Mouse (Mus musculus) CD4-positive helper T cell, adult 2 months (primary cell): ENCODE results near the gene Nod1.

Experiments used
- DNase-seq: peaks from one replicate; pipeline ENCODE4 v3.0.0-alpha.2; 2012; ENCODE audit warnings: low read depth, missing footprints, low spot score

Gene Nod1

DNA sequence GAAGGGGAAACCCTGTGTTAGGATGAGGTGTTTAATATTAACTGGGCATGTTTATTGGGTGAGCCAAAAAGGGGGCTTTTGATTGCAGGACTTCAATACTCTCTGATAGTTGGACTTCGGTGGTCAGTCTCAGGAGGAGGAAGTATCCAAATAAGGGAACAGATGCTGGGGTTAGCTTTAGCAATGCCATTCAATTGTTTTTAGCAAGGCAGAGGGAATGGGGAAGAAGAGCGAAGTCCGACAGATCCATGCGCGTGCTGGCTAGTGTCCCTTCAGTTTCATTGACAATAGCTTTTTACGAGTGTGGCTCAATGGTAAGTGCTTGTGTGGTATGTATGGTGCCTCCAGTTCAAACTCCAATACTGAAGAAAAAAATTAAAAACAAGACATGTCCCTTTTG lies 31.3 kb downstream of the Nod1 start:
- no peak for DNase-seq

GRCm38 (mm10) chr6:54940126-54940525 lies 32.3 kb downstream of the Nod1 start:
- no peak for DNase-seq

DNA sequence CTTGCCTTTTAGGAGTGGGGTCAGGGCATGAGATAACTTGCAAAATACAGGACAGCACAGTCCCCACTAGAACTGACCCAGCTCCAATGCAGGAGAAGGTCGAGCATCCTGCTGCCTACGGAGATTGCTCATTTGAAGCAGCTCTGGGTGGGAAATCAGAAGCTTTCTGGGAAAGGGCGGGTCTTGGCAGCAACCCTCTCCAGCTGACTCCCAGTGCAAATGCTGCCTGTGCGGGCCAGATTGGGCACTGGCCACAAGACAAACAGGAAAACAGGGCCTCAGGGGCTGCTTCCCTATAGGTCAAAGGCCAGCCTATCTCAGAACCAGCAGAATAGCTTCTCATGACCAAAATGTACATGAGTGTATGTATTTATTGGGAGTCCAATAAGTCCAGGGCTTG lies 32.8 kb downstream of the Nod1 start:
- no peak for DNase-seq

DNA sequence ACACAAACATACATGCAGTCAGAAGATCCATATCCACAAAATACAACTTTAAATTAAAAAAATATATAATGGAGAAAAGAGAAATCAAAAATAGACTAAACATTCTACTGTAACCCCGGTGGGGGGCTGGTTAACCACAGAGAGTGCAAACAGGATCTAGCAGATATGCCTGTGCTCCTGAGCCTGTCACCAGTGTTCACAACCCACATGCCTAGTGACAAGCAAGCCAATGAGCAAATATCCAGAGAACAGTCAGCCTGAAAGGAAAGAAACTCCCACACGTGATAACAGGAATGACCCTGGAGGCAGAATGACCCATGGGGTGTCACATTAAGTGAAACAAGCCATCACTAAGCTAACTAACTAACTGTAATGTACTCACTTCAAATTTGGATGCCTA lies 35.9 kb downstream of the Nod1 start:
- DNase-seq = peak; percentile 34

- no peak for DNase-seq
These were observed 37.5 kb downstream of the Nod1 start for GRCm38 (mm10) chr6:54934930-54935329.

GRCm38 (mm10) chr6:54934313-54934712 lies 38.1 kb downstream of the Nod1 start:
- no peak for DNase-seq

- no peak for DNase-seq
These were observed 38.5 kb downstream of the Nod1 start for GRCm38 (mm10) chr6:54933866-54934265.

GRCm38 (mm10) chr6:54933216-54933615 lies 39.2 kb downstream of the Nod1 start:
- DNase-seq = no peak

DNA sequence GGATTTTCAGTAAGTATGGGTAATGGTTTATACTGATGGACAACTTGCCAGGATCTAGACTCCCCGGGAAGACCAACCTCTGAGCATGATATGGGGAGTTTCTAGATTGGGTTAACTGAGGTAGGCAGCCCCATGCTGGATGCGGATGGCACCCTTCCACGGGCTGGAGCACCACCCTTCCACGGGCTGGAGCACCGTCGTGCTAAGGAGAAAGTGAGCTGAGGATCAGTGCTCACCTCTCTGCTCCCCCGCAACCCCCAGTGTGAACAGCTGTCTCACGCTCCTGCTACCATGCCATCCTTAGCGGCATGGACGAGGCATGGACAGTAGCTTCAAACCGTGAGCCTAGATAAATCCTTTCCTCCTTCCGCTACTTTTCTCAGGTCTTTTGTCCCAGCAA lies 39.9 kb downstream of the Nod1 start:
- no peak for DNase-seq

GRCm38 (mm10) chr6:54931641-54932040 lies 40.8 kb downstream of the Nod1 start:
- no peak for DNase-seq

DNA sequence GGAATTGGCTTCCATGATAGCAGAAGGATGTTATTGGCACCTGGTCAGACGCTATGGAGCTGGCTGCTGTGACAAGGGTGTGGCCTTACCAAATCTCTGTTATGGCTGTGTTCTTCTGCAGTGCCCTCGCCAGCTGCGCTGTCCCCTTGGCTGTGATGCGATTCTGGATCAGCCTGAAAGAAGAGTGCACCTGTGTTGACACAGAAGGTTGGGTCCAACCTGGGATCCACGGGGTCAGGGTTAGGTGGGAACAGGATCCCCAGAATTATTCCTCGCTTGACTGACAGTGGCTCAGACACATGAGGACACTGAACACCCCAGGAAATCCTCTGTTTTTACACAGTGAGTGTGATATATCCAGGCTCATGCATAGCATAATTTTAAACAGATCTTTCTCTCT lies 44.5 kb downstream of the Nod1 start:
- DNase-seq = no peak

DNA sequence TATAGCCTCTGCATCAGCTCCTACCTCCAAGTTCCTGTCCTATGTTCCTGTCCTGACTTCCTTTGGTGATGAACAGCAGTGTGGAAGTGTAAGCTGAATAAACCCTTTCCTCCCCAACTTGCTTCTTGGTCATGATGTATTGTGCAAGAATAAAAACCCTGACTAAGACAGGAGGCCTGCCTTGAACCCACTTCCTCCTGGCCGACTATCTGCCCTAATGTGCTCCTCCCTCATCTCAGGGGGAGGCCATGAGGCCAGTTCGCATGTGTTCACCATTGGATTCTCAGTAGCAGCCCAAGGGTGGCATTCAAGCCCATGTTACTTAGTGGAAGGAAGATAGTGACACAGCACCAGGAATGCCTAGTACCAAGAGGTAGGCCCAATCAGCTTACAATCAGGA lies 45.5 kb downstream of the Nod1 start:
- DNase-seq = no peak

GRCm38 (mm10) chr6:54925736-54926440 lies 46.5 kb downstream of the Nod1 start:
- peak; percentile 51 for DNase-seq

DNA sequence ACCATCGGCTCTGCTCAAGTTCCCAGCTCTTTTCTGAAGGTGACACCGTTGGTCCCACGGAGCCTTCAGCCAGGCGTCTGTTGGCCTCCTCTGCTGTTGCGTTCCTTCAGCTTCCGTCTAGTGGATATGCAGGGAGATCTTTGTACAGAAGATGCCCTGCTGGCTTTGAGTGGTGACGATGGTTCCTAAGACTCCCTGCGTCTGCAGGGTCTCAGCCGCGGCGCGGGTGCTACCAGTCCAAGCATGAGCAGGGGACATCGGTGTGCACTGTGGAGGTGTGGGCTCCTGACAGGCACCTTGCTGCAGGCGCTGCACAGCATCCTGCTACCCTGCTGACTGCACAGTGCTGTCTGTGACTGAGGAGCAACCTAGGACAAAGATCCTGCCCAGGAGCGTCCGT lies 47.9 kb downstream of the Nod1 start:
- DNase-seq = no peak

DNA sequence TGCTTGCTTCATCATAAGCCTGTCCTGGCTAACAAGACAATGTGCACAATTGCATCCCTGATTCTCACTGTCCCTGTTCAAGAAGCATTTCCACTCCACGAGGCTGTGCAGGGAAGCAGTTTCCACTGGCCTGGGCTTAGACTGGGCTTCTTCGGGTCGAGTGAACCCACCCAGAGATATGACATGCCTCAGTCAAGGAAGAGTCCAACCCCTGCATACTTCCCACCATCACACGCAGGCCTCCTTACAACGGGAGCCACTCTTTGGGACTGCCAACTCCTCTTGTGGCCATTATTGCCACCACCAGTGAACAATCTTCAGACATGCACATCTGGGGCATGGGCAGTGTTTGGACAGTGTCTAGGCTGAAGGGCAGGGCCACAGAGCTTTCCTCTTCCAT lies 53.9 kb downstream of the Nod1 start:
- DNase-seq = no peak

GRCm38 (mm10) chr6:54917523-54917922 lies 54.9 kb downstream of the Nod1 start:
- peak; percentile 67 for DNase-seq

DNA sequence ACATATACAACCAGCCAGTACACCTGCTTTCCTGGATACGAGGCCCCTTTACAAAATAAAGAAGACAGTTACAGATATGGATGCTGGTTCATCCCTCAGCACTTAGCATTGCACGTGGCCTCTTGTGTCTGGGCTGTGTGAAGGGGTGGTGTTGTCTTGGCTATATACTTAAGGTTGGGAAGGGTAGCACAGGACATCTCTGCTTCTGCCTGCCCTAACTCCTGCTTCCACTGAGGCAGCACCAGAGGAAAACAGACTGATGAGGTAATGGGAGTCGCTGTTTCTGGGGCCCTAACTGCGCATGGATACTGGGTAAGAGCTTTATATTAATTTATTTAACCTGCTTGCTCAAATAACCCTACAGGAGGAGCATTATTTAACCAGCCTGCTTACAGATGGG lies 55.5 kb downstream of the Nod1 start:
- no peak for DNase-seq

GRCm38 (mm10) chr6:54916163-54916562 lies 56.2 kb downstream of the Nod1 start:
- no peak for DNase-seq

- DNase-seq = no peak
These were observed 57.4 kb downstream of the Nod1 start for GRCm38 (mm10) chr6:54914977-54915376.

- no peak for DNase-seq
These were observed 66.1 kb downstream of the Nod1 start for GRCm38 (mm10) chr6:54906053-54907040.

DNA sequence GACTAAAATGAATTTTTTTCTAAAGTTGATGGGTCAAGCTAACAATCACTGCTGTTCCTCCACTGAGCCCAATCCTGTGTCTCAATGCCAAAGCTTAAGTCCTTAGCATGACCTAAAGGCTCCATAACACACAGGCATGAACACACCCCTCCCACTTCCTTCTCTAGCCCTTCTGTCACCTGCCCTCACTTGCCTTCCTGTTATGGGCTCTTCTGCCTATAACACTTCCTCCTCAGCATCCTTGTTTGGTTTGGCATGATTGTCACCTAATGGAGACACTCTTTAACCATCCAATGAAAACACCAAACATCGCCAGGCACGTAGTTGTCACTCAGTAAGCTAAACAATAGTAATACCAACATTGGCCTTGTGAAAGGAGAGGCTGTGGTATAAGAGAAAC lies 69.9 kb downstream of the Nod1 start:
- DNase-seq = peak; percentile 31

DNA sequence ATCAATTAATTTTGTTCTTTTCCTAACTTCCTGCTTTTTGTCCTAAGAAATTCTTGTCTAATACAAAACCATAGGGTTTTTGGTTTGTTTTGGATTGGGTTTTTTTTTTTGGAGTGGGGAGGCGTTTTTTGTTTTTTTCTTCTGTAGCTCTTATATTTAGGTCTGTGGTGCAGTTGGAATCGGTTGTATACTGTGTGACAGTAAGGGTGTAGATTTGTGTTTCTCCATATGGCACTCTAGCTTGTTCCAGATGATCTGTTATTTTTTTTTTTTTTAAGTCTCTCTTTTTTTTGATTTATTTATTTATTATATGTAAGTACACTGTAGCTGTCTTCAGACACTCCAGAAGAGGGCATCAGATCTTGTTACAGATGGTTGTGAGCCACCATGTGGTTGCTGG lies 72.2 kb downstream of the Nod1 start:
- DNase-seq = no peak

GRCm38 (mm10) chr6:54891384-54891783 lies 81.0 kb downstream of the Nod1 start:
- DNase-seq = no peak
